Mouse (Mus musculus): ENCODE data around the gene Ankrd36.

DNA sequence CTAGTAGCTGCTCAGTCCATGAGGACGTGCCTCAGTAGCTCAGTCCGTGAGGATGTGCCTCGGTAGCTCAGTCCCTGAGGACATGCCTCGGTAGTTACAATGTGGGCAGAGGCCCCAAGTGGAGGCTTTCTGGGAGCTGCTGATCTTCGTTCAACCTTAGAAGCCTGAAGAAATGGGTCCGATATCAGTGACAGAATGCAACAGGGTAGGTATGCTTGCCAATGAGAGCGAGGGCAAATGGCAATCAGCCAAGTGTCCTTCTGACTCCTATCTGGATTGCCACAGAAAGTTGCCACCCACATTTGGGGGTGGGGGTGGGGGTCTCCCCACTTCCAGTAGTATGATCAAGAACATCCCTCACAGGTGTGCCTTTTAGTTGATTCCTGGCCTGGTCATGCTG is 131.3 kb downstream of the Ankrd36 start:
- TF ChIP-seq CTCF (conservative IDR thresholded peaks at IDR 0.05; ENCODE audit: low read length) (no peak), NANOG (IDR thresholded peaks at IDR 0.05; ENCODE audit: borderline replicate concordance, low read length) (no peak), POU5F1 (IDR thresholded peaks at IDR 0.05; ENCODE audit: borderline replicate concordance, low read length) (no peak)

Measured in E14TG2a.4 (cell line).